Mouse (Mus musculus) liver, embryonic 12.5 days (tissue): ENCODE measurements around the gene Plcb4. TPM values are rescaled to one million over a fixed set of nuclear protein-coding genes. Genes with fewer than 3 reads are reported as not detected.

Source experiments
- ATAC-seq: fragments of 200-750 bp; cut with Nextera tagmentation; 2 replicates; pipeline ENCODE4 v1.8.0; 2017; ENCODE audit warnings: moderate number of reproducible peaks, mild to moderate bottlenecking, moderate library complexity
- H3K27ac ChIP-seq: fragments of 300-500 bp; sonication (generic); 2 replicates; pipeline ENCODE4 v1.5.1; 2016; ENCODE audit warnings: mild to moderate bottlenecking
- H3K27me3 ChIP-seq: fragments of 300-500 bp; sonication (generic); replicated peaks from 2 replicates; pipeline ENCODE4 v1.6.1; 2016; ENCODE audit warnings: mild to moderate bottlenecking, moderate library complexity
- H3K36me3 ChIP-seq: fragments of 300-500 bp; sonication (generic); 2 replicates; pipeline ENCODE4 v1.6.1; 2016; ENCODE audit warnings: mild to moderate bottlenecking, moderate library complexity
- H3K4me1 ChIP-seq: fragments of 300-500 bp; sonication (generic); 2 replicates; pipeline ENCODE4 v1.6.1; 2016
- H3K4me2 ChIP-seq: fragments of 300-500 bp; sonication (generic); 2 replicates; pipeline ENCODE4 v1.6.1; 2016; ENCODE audit warnings: mild to moderate bottlenecking, moderate library complexity
- H3K4me3 ChIP-seq: fragments of 300-500 bp; sonication (generic); 2 replicates; pipeline ENCODE4 v1.5.1; 2016; ENCODE audit warnings: mild to moderate bottlenecking, moderate library complexity
- H3K9ac ChIP-seq: fragments of 300-500 bp; sonication (generic); 2 replicates; pipeline ENCODE4 v1.6.1; 2016; ENCODE audit warnings: mild to moderate bottlenecking, moderate library complexity
- H3K9me3 ChIP-seq: fragments of 300-500 bp; sonication (generic); replicated peaks from 2 replicates; pipeline ENCODE4 v1.6.1; 2016; ENCODE audit warnings: mild to moderate bottlenecking, moderate library complexity
- WGBS: fragments of 180-500 bp; shearing (Covaris S2); methylation state at CpG from one replicate; pipeline ENCODE4 v1.1.7; 2016; ENCODE audit not compliant: insufficient replicate concordance; 5-methylcytosine and 5-hydroxymethylcytosine counted together
- polyA plus RNA-seq: library from polyadenylated mRNA; unstranded; fragments of >200 nt; fragmentation: Nextera tagmentation; extraction: Ambion mirVana; gene quantifications from 2 replicates; pipeline ENCODE4 v1.2.1, GENCODE M21; 2016

Plcb4 gene
- polyA plus RNA-seq, 1 experiment from 2014 or later: 5.8 TPM

GRCm38 (mm10) chr2:135875549-135875948 lies 216.7 kb downstream of the Plcb4 start:
- H3K9me3 ChIP-seq: no peaks in the 10 kb centered on the region
- no peaks in the 10 kb centered on the region for H3K36me3 ChIP-seq

GRCm38 (mm10) chr2:135879356-135879755 lies 220.5 kb downstream of the Plcb4 start:
- Histone ChIP-seq H3K36me3 (no peaks in the 10 kb centered on the region), H3K27ac (no peak overlapping the region), H3K27me3 (no peaks in the 10 kb centered on the region), H3K9me3 (no peaks in the 10 kb centered on the region), H3K4me3 (no peak overlapping the region), H3K4me2 (no peak overlapping the region), H3K9ac (no peak overlapping the region), H3K4me1 (peaks cover 19% of the 10 kb centered on the region)
- WGBS: 74% methylated on average over 7 of the region's 7 CpGs
- no peak for ATAC-seq

More at GRCm38 (mm10) chr2:135875549-135875948, 216.7 kb downstream of the Plcb4 start:
- no peak for ATAC-seq
- WGBS: 72% methylated on average over 6 of the region's 6 CpGs
- Histone ChIP-seq H3K27ac (no peak overlapping the region), H3K4me2 (no peak overlapping the region), H3K4me3 (no peak overlapping the region), H3K9ac (no peak overlapping the region), H3K27me3 (no peaks in the 10 kb centered on the region), H3K4me1 (peaks cover 13% of the 10 kb centered on the region)

- Histone ChIP-seq H3K9me3 (no peaks in the 10 kb centered on the region), H3K4me3 (no peak overlapping the region), H3K27me3 (no peaks in the 10 kb centered on the region), H3K9ac (no peak overlapping the region), H3K4me1 (peaks cover 19% of the 10 kb centered on the region), H3K36me3 (no peaks in the 10 kb centered on the region), H3K27ac (no peak overlapping the region), H3K4me2 (no peak overlapping the region)
- WGBS: 45% methylated on average over 6 of the region's 6 CpGs
- peak; percentile 52; the same call in 1 of the 2 replicates for ATAC-seq
Measured at GRCm38 (mm10) chr2:135880269-135880760, 221.5 kb downstream of the Plcb4 start.

GRCm38 (mm10) chr2:135883359-135883758 lies 224.5 kb downstream of the Plcb4 start:
- Histone ChIP-seq H3K4me3 (no peak overlapping the region), H3K9me3 (no peaks in the 10 kb centered on the region), H3K27me3 (no peaks in the 10 kb centered on the region), H3K27ac (no peak overlapping the region), H3K4me1 (peaks cover 41% of the 10 kb centered on the region), H3K36me3 (no peaks in the 10 kb centered on the region), H3K9ac (no peak overlapping the region), H3K4me2 (no peak overlapping the region)
- 62% methylated on average over 4 of the region's 4 CpGs for WGBS
- ATAC-seq: no peak

- Histone ChIP-seq H3K27me3 (no peaks in the 10 kb centered on the region), H3K9ac (no peak overlapping the region), H3K4me1 (peaks cover 42% of the 10 kb centered on the region), H3K4me2 (no peak overlapping the region), H3K4me3 (no peak overlapping the region), H3K9me3 (no peaks in the 10 kb centered on the region), H3K36me3 (no peaks in the 10 kb centered on the region), H3K27ac (no peak overlapping the region)
- WGBS: 63% methylated on average over 7 of the region's 7 CpGs
- no peak for ATAC-seq
Measured at GRCm38 (mm10) chr2:135884534-135885180, 225.8 kb downstream of the Plcb4 start.

GRCm38 (mm10) chr2:135885607-135886006 lies 226.8 kb downstream of the Plcb4 start:
- Histone ChIP-seq H3K9me3 (no peaks in the 10 kb centered on the region), H3K4me2 (no peak overlapping the region), H3K27me3 (no peaks in the 10 kb centered on the region), H3K4me3 (no peak overlapping the region), H3K27ac (no peak overlapping the region), H3K4me1 (peaks cover 32% of the 10 kb centered on the region), H3K9ac (no peak overlapping the region), H3K36me3 (no peaks in the 10 kb centered on the region)
- 63% methylated on average over 6 of the region's 6 CpGs for WGBS
- ATAC-seq: no peak

GRCm38 (mm10) chr2:135886081-135886679 lies 227.4 kb downstream of the Plcb4 start:
- peaks cover 29% of the 10 kb centered on the region for H3K4me1 ChIP-seq
- no peak overlapping the region for H3K4me3 ChIP-seq
- ATAC-seq: peak; percentile 55; the same call in 1 of the 2 replicates
- H3K9me3 ChIP-seq: no peaks in the 10 kb centered on the region
- H3K27me3 ChIP-seq: no peaks in the 10 kb centered on the region
- no peaks in the 10 kb centered on the region for H3K36me3 ChIP-seq
- no peak overlapping the region for H3K9ac ChIP-seq
- 45% methylated on average over 9 of the region's 9 CpGs for WGBS
- no peak overlapping the region for H3K27ac ChIP-seq
- no peak overlapping the region for H3K4me2 ChIP-seq

GRCm38 (mm10) chr2:135887805-135888204 lies 229.0 kb downstream of the Plcb4 start:
- 71% methylated on average over 2 of the region's 2 CpGs for WGBS

GRCm38 (mm10) chr2:135888206-135888605 lies 229.4 kb downstream of the Plcb4 start:
- H3K27me3 ChIP-seq: no peaks in the 10 kb centered on the region
- no peak overlapping the region for H3K27ac ChIP-seq
- H3K9ac ChIP-seq: no peak overlapping the region
- H3K4me3 ChIP-seq: no peak overlapping the region
- no peaks in the 10 kb centered on the region for H3K9me3 ChIP-seq
- H3K4me2 ChIP-seq: no peak overlapping the region
- 38% methylated on average over 4 of the region's 4 CpGs for WGBS
- H3K4me1 ChIP-seq: peaks cover 26% of the 10 kb centered on the region
- no peaks in the 10 kb centered on the region for H3K36me3 ChIP-seq
- ATAC-seq: no peak; the same call in 1 of the 2 replicates

More at GRCm38 (mm10) chr2:135887805-135888204, 229.0 kb downstream of the Plcb4 start:
- H3K4me3 ChIP-seq: no peak overlapping the region
- no peaks in the 10 kb centered on the region for H3K27me3 ChIP-seq
- no peak overlapping the region for H3K27ac ChIP-seq
- no peak for ATAC-seq
- H3K36me3 ChIP-seq: no peaks in the 10 kb centered on the region
- H3K9me3 ChIP-seq: no peaks in the 10 kb centered on the region
- H3K9ac ChIP-seq: no peak overlapping the region
- peaks cover 26% of the 10 kb centered on the region for H3K4me1 ChIP-seq
- no peak overlapping the region for H3K4me2 ChIP-seq

GRCm38 (mm10) chr2:135888767-135889166 lies 230.0 kb downstream of the Plcb4 start:
- Histone ChIP-seq H3K4me3 (no peak overlapping the region), H3K36me3 (no peaks in the 10 kb centered on the region), H3K4me1 (peaks cover 26% of the 10 kb centered on the region), H3K4me2 (no peak overlapping the region), H3K27ac (no peak overlapping the region), H3K27me3 (no peaks in the 10 kb centered on the region), H3K9me3 (no peaks in the 10 kb centered on the region), H3K9ac (no peak overlapping the region)
- 78% methylated on average over 10 of the region's 10 CpGs for WGBS
- ATAC-seq: no peak

GRCm38 (mm10) chr2:135890083-135890482 lies 231.3 kb downstream of the Plcb4 start:
- Histone ChIP-seq H3K4me1 (peaks cover 26% of the 10 kb centered on the region), H3K27me3 (no peaks in the 10 kb centered on the region), H3K9ac (no peak overlapping the region), H3K9me3 (no peaks in the 10 kb centered on the region), H3K27ac (no peak overlapping the region), H3K4me3 (no peak overlapping the region), H3K36me3 (no peaks in the 10 kb centered on the region), H3K4me2 (no peak overlapping the region)
- no peak for ATAC-seq
- WGBS: 67% methylated on average over 1 of the region's 1 CpGs

GRCm38 (mm10) chr2:135891097-135891496 lies 232.3 kb downstream of the Plcb4 start:
- H3K27ac ChIP-seq: no peak overlapping the region
- H3K36me3 ChIP-seq: no peaks in the 10 kb centered on the region
- no peaks in the 10 kb centered on the region for H3K27me3 ChIP-seq
- WGBS: 64% methylated on average over 10 of the region's 10 CpGs
- H3K4me3 ChIP-seq: no peak overlapping the region
- no peak for ATAC-seq
- H3K4me2 ChIP-seq: no peak overlapping the region
- H3K9ac ChIP-seq: no peak overlapping the region
- H3K9me3 ChIP-seq: no peaks in the 10 kb centered on the region
- peaks cover 19% of the 10 kb centered on the region for H3K4me1 ChIP-seq
